Mouse (Mus musculus) liver, embryonic 16.5 days (tissue): ENCODE data around the gene Map1lc3a. TPM values are rescaled to one million over a fixed set of nuclear protein-coding genes. Genes with fewer than 3 reads are reported as not detected.

Source experiments
- ATAC-seq: fragments of 200-750 bp; cut with Nextera tagmentation; 2 replicates; pipeline ENCODE4 v1.8.0; 2017; ENCODE audit warnings: low read depth, mild to moderate bottlenecking, moderate number of reproducible peaks, moderate library complexity
- H3K27ac ChIP-seq: fragments of 300-500 bp; sonication (generic); 2 replicates; pipeline ENCODE4 v1.5.1; 2014; ENCODE audit warnings: mild to moderate bottlenecking, low read length
- H3K27me3 ChIP-seq: fragments of 300-500 bp; sonication (generic); 2 replicates; pipeline ENCODE4 v1.6.1; 2014; ENCODE audit warnings: low read depth, low read length, mixed read lengths; ENCODE audit not compliant: control insufficient read depth, insufficient read depth
- H3K36me3 ChIP-seq: fragments of 300-500 bp; sonication (generic); 2 replicates; pipeline ENCODE4 v1.6.1; 2014; ENCODE audit warnings: mild to moderate bottlenecking; ENCODE audit not compliant: control insufficient read depth, insufficient read depth
- H3K4me1 ChIP-seq: fragments of 300-500 bp; sonication (generic); 2 replicates; pipeline ENCODE4 v1.6.1; 2014; ENCODE audit warnings: low read depth, low read length, mixed read lengths; ENCODE audit not compliant: control insufficient read depth
- H3K4me2 ChIP-seq: fragments of 300-500 bp; sonication (generic); 2 replicates; pipeline ENCODE4 v1.6.1; 2014; ENCODE audit warnings: low read depth, low read length, mixed read lengths
- H3K4me3 ChIP-seq: fragments of 300-500 bp; sonication (generic); 2 replicates; pipeline ENCODE4 v1.5.1; 2014; ENCODE audit warnings: low read depth, mild to moderate bottlenecking, low read length
- H3K9ac ChIP-seq: fragments of 300-500 bp; sonication (generic); 2 replicates; pipeline ENCODE4 v1.6.1; 2014; ENCODE audit warnings: low read depth, low read length
- H3K9me3 ChIP-seq: fragments of 300-500 bp; sonication (generic); replicated peaks from 2 replicates; pipeline ENCODE4 v1.6.1; 2016; ENCODE audit warnings: low read length; ENCODE audit not compliant: control insufficient read depth
- WGBS: fragments of 180-500 bp; shearing (Covaris S2); extraction: QIAGEN DNeasy Blood & Tissue Kit; methylation state at CpG from one replicate; pipeline ENCODE4 v1.1.7; 2014; ENCODE audit not compliant: insufficient replicate concordance; 5-methylcytosine and 5-hydroxymethylcytosine counted together
- polyA plus RNA-seq: library from polyadenylated mRNA; unstranded; fragments of >200 nt; fragmentation: Nextera tagmentation; extraction: Ambion mirVana; gene quantifications from 2 replicates; pipeline ENCODE4 v1.2.1, GENCODE M21; 2015

Gene Map1lc3a
- 20.6 and 25.9 TPM in 2 replicates for polyA plus RNA-seq

- Histone ChIP-seq H3K36me3 (no peaks in the 10 kb centered on the region), H3K4me3 (peak within 1 kb of the TSS; percentile 88), H3K9ac (peak within 1 kb of the TSS; percentile 83), H3K4me1 (peaks cover 10% of the 10 kb centered on the region), H3K9me3 (no peaks in the 10 kb centered on the region), H3K27me3 (no peaks in the 10 kb centered on the region), H3K27ac (peak within 1 kb of the TSS; percentile 57), H3K4me2 (peak within 1 kb of the TSS; percentile 95)
- 2% methylated on average over 38 of the region's 47 CpGs for WGBS
- ATAC-seq: peak; percentile 89
Observed at GRCm38 (mm10) chr2:155276195-155276594, at the start of gene Map1lc3a. Map1lc3a (plus strand) TSS chr2:155276297.

- H3K27ac ChIP-seq: peak overlapping the region; percentile 72
- H3K9me3 ChIP-seq: no peaks in the 10 kb centered on the region
- 7% methylated on average over 13 of the region's 13 CpGs for WGBS
- peak overlapping the region; percentile 87 for H3K4me3 ChIP-seq
- peak overlapping the region; percentile 90 for H3K9ac ChIP-seq
- H3K27me3 ChIP-seq: no peaks in the 10 kb centered on the region
- H3K4me1 ChIP-seq: peaks cover 14% of the 10 kb centered on the region
- peak; percentile 66 for ATAC-seq
- H3K4me2 ChIP-seq: peak overlapping the region; percentile 78
- no peaks in the 10 kb centered on the region for H3K36me3 ChIP-seq
Observed at GRCm38 (mm10) chr2:155235746-155236361, 40.2 kb upstream of the Map1lc3a start.

- Histone ChIP-seq H3K9me3 (no peaks in the 10 kb centered on the region), H3K27ac (peak within 1 kb of the TSS; percentile 72), H3K4me2 (peak within 1 kb of the TSS; percentile 78), H3K4me1 (peaks cover 14% of the 10 kb centered on the region), H3K4me3 (peak within 1 kb of the TSS; percentile 87), H3K36me3 (no peaks in the 10 kb centered on the region), H3K27me3 (no peaks in the 10 kb centered on the region), H3K9ac (peak within 1 kb of the TSS; percentile 90)
- under 1% methylated on average over 50 of the region's 50 CpGs for WGBS
- ATAC-seq: peak; percentile 100
Observed at GRCm38 (mm10) chr2:155236362-155236992, 39.6 kb upstream of the Map1lc3a start, which contains the start of gene Dynlrb1. Dynlrb1 (plus strand) TSS chr2:155236533.

- no peak for ATAC-seq
- Histone ChIP-seq H3K27me3 (no peaks in the 10 kb centered on the region), H3K4me2 (peak overlapping the region; percentile 78), H3K4me3 (peak overlapping the region; percentile 87), H3K9me3 (no peaks in the 10 kb centered on the region), H3K36me3 (no peaks in the 10 kb centered on the region), H3K27ac (no peak overlapping the region), H3K9ac (peak overlapping the region; percentile 90), H3K4me1 (peaks cover 14% of the 10 kb centered on the region)
- WGBS: 6% methylated on average over 4 of the region's 4 CpGs
Observed at GRCm38 (mm10) chr2:155237276-155237675, 38.8 kb upstream of the Map1lc3a start.

GRCm38 (mm10) chr2:155240915-155241314 is 35.2 kb upstream of the Map1lc3a start:
- H3K4me2 ChIP-seq: no peak overlapping the region

GRCm38 (mm10) chr2:155242296-155242855 is 33.7 kb upstream of the Map1lc3a start:
- no peak for ATAC-seq
- Histone ChIP-seq H3K4me1 (peaks cover 7% of the 10 kb centered on the region), H3K4me2 (no peak overlapping the region), H3K9ac (no peak overlapping the region), H3K36me3 (peaks cover 8% of the 10 kb centered on the region), H3K9me3 (no peaks in the 10 kb centered on the region), H3K4me3 (no peak overlapping the region), H3K27me3 (no peaks in the 10 kb centered on the region), H3K27ac (no peak overlapping the region)
- WGBS: 74% methylated on average over 7 of the region's 7 CpGs

More at GRCm38 (mm10) chr2:155240915-155241314, 35.2 kb upstream of the Map1lc3a start:
- Histone ChIP-seq H3K9me3 (no peaks in the 10 kb centered on the region), H3K9ac (no peak overlapping the region), H3K27ac (no peak overlapping the region), H3K36me3 (peaks cover 4% of the 10 kb centered on the region), H3K4me3 (no peak overlapping the region), H3K4me1 (peaks cover 10% of the 10 kb centered on the region), H3K27me3 (no peaks in the 10 kb centered on the region)
- ATAC-seq: no peak
- 65% methylated on average over 4 of the region's 4 CpGs for WGBS

- Histone ChIP-seq H3K36me3 (peaks cover 24% of the 10 kb centered on the region), H3K9me3 (no peaks in the 10 kb centered on the region), H3K27ac (no peak overlapping the region)
Observed at GRCm38 (mm10) chr2:155246231-155246630, 29.9 kb upstream of the Map1lc3a start.

GRCm38 (mm10) chr2:155248206-155248605 is 27.9 kb upstream of the Map1lc3a start:
- Histone ChIP-seq H3K27me3 (no peaks in the 10 kb centered on the region), H3K4me3 (no peak overlapping the region), H3K4me2 (no peak overlapping the region), H3K27ac (no peak overlapping the region), H3K9me3 (no peaks in the 10 kb centered on the region), H3K36me3 (peaks cover 24% of the 10 kb centered on the region), H3K4me1 (no peaks in the 10 kb centered on the region), H3K9ac (no peak overlapping the region)
- no peak for ATAC-seq
- 70% methylated on average over 1 of the region's 1 CpGs for WGBS

More at GRCm38 (mm10) chr2:155246231-155246630, 29.9 kb upstream of the Map1lc3a start:
- no peaks in the 10 kb centered on the region for H3K4me1 ChIP-seq
- H3K4me3 ChIP-seq: no peak overlapping the region
- H3K27me3 ChIP-seq: no peaks in the 10 kb centered on the region
- 67% methylated on average over 4 of the region's 4 CpGs for WGBS
- H3K4me2 ChIP-seq: no peak overlapping the region
- ATAC-seq: no peak
- no peak overlapping the region for H3K9ac ChIP-seq

- Histone ChIP-seq H3K9ac (no peak overlapping the region), H3K27ac (no peak overlapping the region), H3K27me3 (no peaks in the 10 kb centered on the region), H3K9me3 (no peaks in the 10 kb centered on the region), H3K36me3 (peaks cover 24% of the 10 kb centered on the region), H3K4me3 (no peak overlapping the region), H3K4me2 (no peak overlapping the region), H3K4me1 (no peaks in the 10 kb centered on the region)
- ATAC-seq: no peak
- WGBS: 60% methylated on average over 2 of the region's 2 CpGs
Observed at GRCm38 (mm10) chr2:155248718-155249117, 27.4 kb upstream of the Map1lc3a start.
